Mouse (Mus musculus) liver, embryonic 12.5 days (tissue): ENCODE measurements around the gene Cops9. TPM values are rescaled to one million over a fixed set of nuclear protein-coding genes. Genes with fewer than 3 reads are reported as not detected.

Source experiments
- ATAC-seq: fragments of 200-750 bp; cut with Nextera tagmentation; 2 replicates; pipeline ENCODE4 v1.8.0; 2017; ENCODE audit warnings: moderate number of reproducible peaks, mild to moderate bottlenecking, moderate library complexity
- H3K27ac ChIP-seq: fragments of 300-500 bp; sonication (generic); 2 replicates; pipeline ENCODE4 v1.5.1; 2016; ENCODE audit warnings: mild to moderate bottlenecking
- H3K27me3 ChIP-seq: fragments of 300-500 bp; sonication (generic); replicated peaks from 2 replicates; pipeline ENCODE4 v1.6.1; 2016; ENCODE audit warnings: mild to moderate bottlenecking, moderate library complexity
- H3K36me3 ChIP-seq: fragments of 300-500 bp; sonication (generic); 2 replicates; pipeline ENCODE4 v1.6.1; 2016; ENCODE audit warnings: mild to moderate bottlenecking, moderate library complexity
- H3K4me1 ChIP-seq: fragments of 300-500 bp; sonication (generic); 2 replicates; pipeline ENCODE4 v1.6.1; 2016
- H3K4me2 ChIP-seq: fragments of 300-500 bp; sonication (generic); 2 replicates; pipeline ENCODE4 v1.6.1; 2016; ENCODE audit warnings: mild to moderate bottlenecking, moderate library complexity
- H3K4me3 ChIP-seq: fragments of 300-500 bp; sonication (generic); 2 replicates; pipeline ENCODE4 v1.5.1; 2016; ENCODE audit warnings: mild to moderate bottlenecking, moderate library complexity
- H3K9ac ChIP-seq: fragments of 300-500 bp; sonication (generic); 2 replicates; pipeline ENCODE4 v1.6.1; 2016; ENCODE audit warnings: mild to moderate bottlenecking, moderate library complexity
- H3K9me3 ChIP-seq: fragments of 300-500 bp; sonication (generic); replicated peaks from 2 replicates; pipeline ENCODE4 v1.6.1; 2016; ENCODE audit warnings: mild to moderate bottlenecking, moderate library complexity
- WGBS: fragments of 180-500 bp; shearing (Covaris S2); methylation state at CpG from one replicate; pipeline ENCODE4 v1.1.7; 2016; ENCODE audit not compliant: insufficient replicate concordance; 5-methylcytosine and 5-hydroxymethylcytosine counted together
- polyA plus RNA-seq: library from polyadenylated mRNA; unstranded; fragments of >200 nt; fragmentation: Nextera tagmentation; extraction: Ambion mirVana; gene quantifications from 2 replicates; pipeline ENCODE4 v1.2.1, GENCODE M21; 2016

Cops9 gene
- polyA plus RNA-seq, 1 experiment from 2014 or later: 232 TPM

GRCm38 (mm10) chr1:92644916-92645315 lies 3.1 kb upstream of the Cops9 start:
- H3K4me2 ChIP-seq: no peak overlapping the region
- H3K27me3 ChIP-seq: peaks cover 5% of the 10 kb centered on the region
- peaks cover 40% of the 10 kb centered on the region for H3K4me1 ChIP-seq
- 68% methylated on average over 5 of the region's 5 CpGs for WGBS
- no peaks in the 10 kb centered on the region for H3K9me3 ChIP-seq
- H3K4me3 ChIP-seq: no peak overlapping the region
- H3K36me3 ChIP-seq: peaks cover 1% of the 10 kb centered on the region
- no peak overlapping the region for H3K27ac ChIP-seq
- no peak for ATAC-seq
- H3K9ac ChIP-seq: no peak overlapping the region

- no peak overlapping the region for H3K27ac ChIP-seq
- WGBS: 54% methylated on average over 4 of the region's 4 CpGs
- no peak overlapping the region for H3K4me3 ChIP-seq
- H3K36me3 ChIP-seq: peaks cover 13% of the 10 kb centered on the region
- peaks cover 41% of the 10 kb centered on the region for H3K4me1 ChIP-seq
- peaks cover 5% of the 10 kb centered on the region for H3K27me3 ChIP-seq
- no peak overlapping the region for H3K9ac ChIP-seq
- no peak overlapping the region for H3K4me2 ChIP-seq
- ATAC-seq: no peak
- no peaks in the 10 kb centered on the region for H3K9me3 ChIP-seq
These were observed 1.9 kb upstream of the Cops9 start for GRCm38 (mm10) chr1:92643691-92644090.

GRCm38 (mm10) chr1:92640393-92640792 lies 1.4 kb downstream of the Cops9 start:
- H3K36me3 ChIP-seq: peaks cover 45% of the 10 kb centered on the region
- H3K27me3 ChIP-seq: peaks cover 5% of the 10 kb centered on the region
- peak overlapping the region; percentile 80 for H3K4me2 ChIP-seq
- H3K27ac ChIP-seq: no peak overlapping the region
- peak overlapping the region; percentile 84 for H3K4me3 ChIP-seq
- H3K9me3 ChIP-seq: no peaks in the 10 kb centered on the region
- H3K9ac ChIP-seq: peak overlapping the region; percentile 83
- 43% methylated on average over 6 of the region's 6 CpGs for WGBS
- H3K4me1 ChIP-seq: peaks cover 30% of the 10 kb centered on the region
- ATAC-seq: no peak

- Histone ChIP-seq H3K4me1 (peaks cover 28% of the 10 kb centered on the region), H3K4me2 (no peak overlapping the region), H3K27me3 (no peaks in the 10 kb centered on the region), H3K4me3 (no peak overlapping the region), H3K36me3 (peaks cover 45% of the 10 kb centered on the region), H3K27ac (no peak overlapping the region), H3K9ac (no peak overlapping the region), H3K9me3 (no peaks in the 10 kb centered on the region)
- WGBS: 84% methylated on average over 4 of the region's 4 CpGs
- ATAC-seq: no peak
These were observed 3.0 kb downstream of the Cops9 start for GRCm38 (mm10) chr1:92638736-92639135.

- H3K27me3 ChIP-seq: no peaks in the 10 kb centered on the region
- H3K27ac ChIP-seq: no peak overlapping the region
- no peak overlapping the region for H3K4me2 ChIP-seq
- H3K4me3 ChIP-seq: no peak overlapping the region
- H3K9ac ChIP-seq: no peak overlapping the region
- 84% methylated on average over 3 of the region's 3 CpGs for WGBS
- peaks cover 22% of the 10 kb centered on the region for H3K4me1 ChIP-seq
- H3K36me3 ChIP-seq: peaks cover 45% of the 10 kb centered on the region
- H3K9me3 ChIP-seq: no peaks in the 10 kb centered on the region
- ATAC-seq: no peak
These were observed 3.6 kb downstream of the Cops9 start for GRCm38 (mm10) chr1:92638181-92638580.

- Histone ChIP-seq H3K4me3 (no peak overlapping the region), H3K4me2 (no peak overlapping the region), H3K27me3 (no peaks in the 10 kb centered on the region), H3K9me3 (no peaks in the 10 kb centered on the region), H3K36me3 (peaks cover 45% of the 10 kb centered on the region), H3K4me1 (peaks cover 22% of the 10 kb centered on the region), H3K9ac (no peak overlapping the region), H3K27ac (no peak overlapping the region)
- no peak for ATAC-seq
- WGBS: 82% methylated on average over 15 of the region's 15 CpGs
These were observed 4.1 kb downstream of the Cops9 start for GRCm38 (mm10) chr1:92637501-92638172.

GRCm38 (mm10) chr1:92636676-92637075 lies 5.1 kb downstream of the Cops9 start:
- Histone ChIP-seq H3K9ac (no peak overlapping the region), H3K27ac (no peak overlapping the region), H3K4me1 (peaks cover 14% of the 10 kb centered on the region), H3K4me3 (no peak overlapping the region), H3K4me2 (no peak overlapping the region), H3K9me3 (no peaks in the 10 kb centered on the region), H3K27me3 (no peaks in the 10 kb centered on the region), H3K36me3 (peaks cover 45% of the 10 kb centered on the region)
- WGBS: 86% methylated on average over 11 of the region's 11 CpGs
- no peak for ATAC-seq

- no peak for ATAC-seq
- H3K4me2 ChIP-seq: no peak overlapping the region
These were observed 5.8 kb downstream of the Cops9 start for GRCm38 (mm10) chr1:92636015-92636414.

GRCm38 (mm10) chr1:92634976-92635599 lies 6.7 kb downstream of the Cops9 start:
- no peak overlapping the region for H3K9ac ChIP-seq
- no peaks in the 10 kb centered on the region for H3K9me3 ChIP-seq
- no peak overlapping the region for H3K27ac ChIP-seq
- no peak overlapping the region for H3K4me3 ChIP-seq
- no peak for ATAC-seq
- peaks cover 45% of the 10 kb centered on the region for H3K36me3 ChIP-seq
- H3K27me3 ChIP-seq: peaks cover 4% of the 10 kb centered on the region; the same call in 1 of the 2 replicates
- WGBS: 76% methylated on average over 4 of the region's 4 CpGs
- H3K4me2 ChIP-seq: no peak overlapping the region
- peaks cover 3% of the 10 kb centered on the region for H3K4me1 ChIP-seq

More at GRCm38 (mm10) chr1:92636015-92636414, 5.8 kb downstream of the Cops9 start:
- 72% methylated on average over 8 of the region's 8 CpGs for WGBS
- no peak overlapping the region for H3K9ac ChIP-seq
- no peaks in the 10 kb centered on the region for H3K27me3 ChIP-seq
- no peak overlapping the region for H3K4me3 ChIP-seq
- peaks cover 45% of the 10 kb centered on the region for H3K36me3 ChIP-seq
- H3K4me1 ChIP-seq: peaks cover 12% of the 10 kb centered on the region
- H3K27ac ChIP-seq: no peak overlapping the region
- no peaks in the 10 kb centered on the region for H3K9me3 ChIP-seq

GRCm38 (mm10) chr1:92634569-92634968 lies 7.2 kb downstream of the Cops9 start:
- no peak for ATAC-seq
- Histone ChIP-seq H3K27ac (no peak overlapping the region), H3K36me3 (peaks cover 40% of the 10 kb centered on the region), H3K4me3 (no peak overlapping the region), H3K27me3 (peaks cover 4% of the 10 kb centered on the region; the same call in 1 of the 2 replicates), H3K9me3 (no peaks in the 10 kb centered on the region), H3K9ac (no peak overlapping the region), H3K4me1 (no peaks in the 10 kb centered on the region), H3K4me2 (no peak overlapping the region)
- WGBS: 74% methylated on average over 1 of the region's 1 CpGs

- H3K27me3 ChIP-seq: peaks cover 4% of the 10 kb centered on the region; the same call in 1 of the 2 replicates
- no peak overlapping the region for H3K4me2 ChIP-seq
- H3K4me1 ChIP-seq: no peaks in the 10 kb centered on the region
- no peak overlapping the region for H3K27ac ChIP-seq
- H3K36me3 ChIP-seq: peaks cover 32% of the 10 kb centered on the region
- H3K9me3 ChIP-seq: no peaks in the 10 kb centered on the region
- ATAC-seq: no peak
- no peak overlapping the region for H3K4me3 ChIP-seq
- WGBS: 71% methylated on average over 8 of the region's 8 CpGs
- H3K9ac ChIP-seq: no peak overlapping the region
These were observed 8.1 kb downstream of the Cops9 start for GRCm38 (mm10) chr1:92633726-92634125.

GRCm38 (mm10) chr1:92632948-92633347 lies 8.8 kb downstream of the Cops9 start:
- H3K4me3 ChIP-seq: no peak overlapping the region
- H3K9me3 ChIP-seq: no peaks in the 10 kb centered on the region
- H3K36me3 ChIP-seq: peaks cover 24% of the 10 kb centered on the region
- H3K27ac ChIP-seq: no peak overlapping the region
- no peak overlapping the region for H3K4me2 ChIP-seq
- no peaks in the 10 kb centered on the region for H3K4me1 ChIP-seq
- ATAC-seq: no peak
- peaks cover 4% of the 10 kb centered on the region; the same call in 1 of the 2 replicates for H3K27me3 ChIP-seq
- 47% methylated on average over 6 of the region's 6 CpGs for WGBS
- no peak overlapping the region for H3K9ac ChIP-seq
